Mouse (Mus musculus): ENCODE data around the gene Vta1. TPM values are rescaled to one million over a fixed set of nuclear protein-coding genes. Genes with fewer than 3 reads are reported as not detected.

The Vta1 gene
- polyA plus RNA-seq, 1 experiment = 0.91 TPM

DNA sequence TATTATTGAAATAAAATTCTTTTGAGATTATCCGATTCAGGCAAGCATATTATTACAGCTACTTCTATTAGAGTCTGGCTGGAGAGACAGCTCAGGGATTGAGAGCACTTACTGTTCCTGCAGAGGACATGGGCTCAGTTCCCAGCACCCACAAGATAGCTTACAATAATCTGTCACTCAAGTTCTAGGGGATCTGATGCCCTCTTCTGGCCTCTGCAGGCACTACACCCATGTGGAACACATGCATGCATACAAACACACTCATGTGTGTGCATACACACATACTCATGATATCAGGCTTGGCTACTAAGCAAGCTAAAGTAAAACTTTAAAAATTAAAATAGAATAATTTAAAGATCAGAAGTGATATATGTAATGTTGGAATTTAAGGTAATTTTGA, 19.7 kb downstream of the Vta1 start:
- H3K36me3 ChIP-seq (ENCODE audit: control insufficient read depth) = peaks cover 11% of the 10 kb centered on the region
- peaks cover 2% of the 10 kb centered on the region; the same call in 1 of the 2 replicates for H3K9me3 ChIP-seq (ENCODE audit: control insufficient read depth, low read length)
- H3K4me1 ChIP-seq (ENCODE audit: control insufficient read depth) = peaks cover 8% of the 10 kb centered on the region
- no peaks in the 10 kb centered on the region for H3K27me3 ChIP-seq (ENCODE audit: control insufficient read depth)
- TF ChIP-seq TAL1 (IDR thresholded peaks at IDR 0.05; ENCODE audit: low read length) (no peak), GATA1 (IDR thresholded peaks at IDR 0.05; ENCODE audit: low read length) (no peak)
- H3K4me3 ChIP-seq (replicated peaks) = no peak overlapping the region

DNA sequence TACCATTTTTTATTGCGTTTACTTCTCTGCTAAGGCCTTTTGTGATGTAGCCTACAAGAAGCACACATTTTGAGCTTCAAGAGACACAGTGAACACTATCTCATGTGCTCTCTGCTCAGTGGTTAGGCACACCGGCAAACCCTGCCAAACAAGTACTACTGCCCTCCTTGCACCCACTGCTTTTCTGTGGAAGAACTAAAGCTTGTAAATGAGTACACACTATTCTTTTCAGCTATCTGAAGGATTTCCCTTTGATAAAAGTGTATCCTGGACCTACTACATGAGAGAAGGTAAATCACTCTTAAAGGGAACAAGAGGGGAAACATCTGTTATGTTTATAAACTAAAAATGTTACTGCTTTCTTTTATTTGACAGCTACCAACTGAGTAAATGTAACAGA, 39.2 kb downstream of the Vta1 start:
- TF ChIP-seq TAL1 (IDR thresholded peaks at IDR 0.05; ENCODE audit: low read length) (no peak), GATA1 (IDR thresholded peaks at IDR 0.05; ENCODE audit: low read length) (no peak)
- H3K36me3 ChIP-seq (ENCODE audit: control insufficient read depth) = peaks cover 26% of the 10 kb centered on the region
- no peak overlapping the region for H3K4me3 ChIP-seq (replicated peaks)
- H3K9me3 ChIP-seq (ENCODE audit: control insufficient read depth, low read length) = no peaks in the 10 kb centered on the region
- H3K27me3 ChIP-seq (ENCODE audit: control insufficient read depth) = no peaks in the 10 kb centered on the region
- H3K4me1 ChIP-seq (ENCODE audit: control insufficient read depth) = no peaks in the 10 kb centered on the region

DNA sequence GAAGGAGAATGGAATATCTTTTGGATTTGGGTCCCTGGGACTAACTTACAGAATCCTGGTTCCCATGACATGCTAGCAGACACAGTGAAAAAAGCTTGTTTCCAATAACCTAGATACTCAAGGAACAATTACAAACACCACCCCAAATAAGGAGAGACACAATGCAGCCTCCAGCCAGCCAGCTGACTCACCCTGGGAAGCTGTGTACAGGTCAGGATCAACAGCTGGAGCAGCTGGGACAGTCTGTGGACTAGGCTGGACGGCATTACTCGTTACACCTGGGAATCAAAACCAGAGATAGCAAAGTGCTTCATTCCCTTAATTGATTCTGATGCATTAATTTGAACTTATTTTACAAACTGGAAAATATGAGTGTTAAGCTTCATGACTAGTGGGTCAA, 44.5 kb downstream of the Vta1 start:
- no peaks in the 10 kb centered on the region for H3K27me3 ChIP-seq (ENCODE audit: control insufficient read depth)
- no peaks in the 10 kb centered on the region for H3K4me1 ChIP-seq (ENCODE audit: control insufficient read depth)
- peaks cover 24% of the 10 kb centered on the region for H3K36me3 ChIP-seq (ENCODE audit: control insufficient read depth)
- TF ChIP-seq GATA1 (IDR thresholded peaks at IDR 0.05; ENCODE audit: low read length) = no peak
- no peak for TF ChIP-seq TAL1 (IDR thresholded peaks at IDR 0.05; ENCODE audit: low read length)
- H3K4me3 ChIP-seq (replicated peaks) = no peak overlapping the region
- H3K9me3 ChIP-seq (ENCODE audit: control insufficient read depth, low read length) = no peaks in the 10 kb centered on the region

DNA sequence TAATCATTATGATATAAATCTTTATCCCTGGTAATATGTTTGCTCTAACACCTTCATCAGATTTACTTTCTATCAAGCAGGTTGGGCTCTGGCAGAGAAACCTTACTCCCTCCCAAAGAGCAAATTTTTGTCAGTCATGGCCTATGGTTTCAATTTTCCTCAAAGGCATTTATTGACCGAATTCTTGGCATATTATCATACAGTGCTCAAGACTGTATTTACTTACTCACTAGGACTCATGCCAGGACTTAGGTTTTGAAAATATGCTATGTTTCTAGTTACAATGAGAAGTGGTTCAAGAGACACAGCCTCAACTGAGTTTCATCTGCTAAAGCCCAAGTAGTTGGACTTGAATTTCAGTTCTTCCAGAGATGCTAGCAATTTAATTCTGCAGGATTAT, 65.7 kb downstream of the Vta1 start:
- Histone ChIP-seq H3K9me3 (ENCODE audit: control insufficient read depth, low read length) (no peaks in the 10 kb centered on the region; the same call in 1 of the 2 replicates), H3K4me3 (replicated peaks) (no peak overlapping the region), H3K36me3 (ENCODE audit: control insufficient read depth) (no peaks in the 10 kb centered on the region), H3K4me1 (ENCODE audit: control insufficient read depth) (no peaks in the 10 kb centered on the region), H3K27me3 (ENCODE audit: control insufficient read depth) (no peaks in the 10 kb centered on the region)
- TF ChIP-seq GATA1 (IDR thresholded peaks at IDR 0.05; ENCODE audit: low read length) = no peak
- TF ChIP-seq TAL1 (IDR thresholded peaks at IDR 0.05; ENCODE audit: low read length) = no peak

DNA sequence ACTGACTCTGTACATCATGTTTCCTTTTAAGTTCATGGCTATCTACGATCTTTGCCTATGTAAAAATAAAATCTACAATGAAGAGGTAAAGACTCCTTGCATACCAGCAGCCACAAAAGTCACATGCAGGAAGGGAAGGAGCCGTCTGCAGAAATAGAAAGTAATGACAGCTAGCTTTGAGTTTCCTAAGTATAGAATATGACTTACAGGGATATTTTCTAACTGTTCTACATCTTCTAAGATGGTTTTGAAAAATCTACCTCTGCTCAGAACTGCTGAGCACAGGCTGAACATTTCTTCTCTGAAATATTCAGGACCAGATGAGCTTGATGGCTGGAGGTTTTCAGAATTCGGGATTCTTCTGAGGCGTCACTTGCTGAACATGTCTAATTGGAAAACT, 66.3 kb downstream of the Vta1 start:
- Histone ChIP-seq H3K4me1 (ENCODE audit: control insufficient read depth) (no peaks in the 10 kb centered on the region), H3K4me3 (replicated peaks) (no peak overlapping the region), H3K27me3 (ENCODE audit: control insufficient read depth) (no peaks in the 10 kb centered on the region), H3K36me3 (ENCODE audit: control insufficient read depth) (no peaks in the 10 kb centered on the region), H3K9me3 (ENCODE audit: control insufficient read depth, low read length) (no peaks in the 10 kb centered on the region; the same call in 1 of the 2 replicates)
- no peak for TF ChIP-seq GATA1 (IDR thresholded peaks at IDR 0.05; ENCODE audit: low read length)
- no peak for TF ChIP-seq TAL1 (IDR thresholded peaks at IDR 0.05; ENCODE audit: low read length)

DNA sequence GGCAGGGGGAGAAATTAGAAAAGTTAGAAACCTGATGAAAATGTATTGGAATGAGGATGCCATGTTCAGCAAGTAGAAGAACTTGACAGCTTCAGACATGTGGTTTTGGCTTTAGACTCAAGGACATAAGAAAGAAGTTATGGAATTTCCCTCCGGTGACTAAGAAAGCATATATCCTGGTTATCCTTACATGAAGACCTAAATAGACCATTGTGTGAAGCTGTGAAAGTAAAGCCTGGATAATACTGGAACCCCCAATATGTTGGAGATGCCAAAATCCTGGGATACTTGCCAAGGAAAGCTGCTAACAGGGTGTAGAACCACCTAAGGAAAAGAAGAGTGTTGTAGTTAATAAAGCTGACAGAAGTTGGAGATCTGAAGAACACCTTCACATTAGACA, 79.7 kb downstream of the Vta1 start:
- TF ChIP-seq TAL1 (IDR thresholded peaks at IDR 0.05; ENCODE audit: low read length) = no peak

DNA sequence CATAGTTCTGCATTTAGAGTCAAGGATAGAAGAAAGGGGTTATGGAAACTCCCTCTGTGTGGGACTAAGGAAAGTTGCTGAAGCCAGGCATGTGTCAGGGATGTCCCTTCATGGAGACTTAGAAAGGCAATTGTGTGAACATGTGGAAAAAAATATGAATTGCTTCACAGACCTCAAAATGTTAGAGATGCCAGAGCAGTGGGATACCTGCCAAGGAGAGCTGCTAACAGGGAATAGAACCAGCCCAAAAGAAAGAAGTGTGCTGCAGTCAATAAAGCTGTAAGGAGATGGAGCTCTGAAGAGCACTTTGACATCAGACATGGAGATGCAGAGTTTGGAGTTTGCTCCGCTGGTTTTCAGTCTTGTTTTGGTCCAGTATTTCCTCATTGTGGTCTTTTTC, 86.2 kb downstream of the Vta1 start:
- TF ChIP-seq TAL1 (IDR thresholded peaks at IDR 0.05; ENCODE audit: low read length) = no peak
- TF ChIP-seq GATA1 (IDR thresholded peaks at IDR 0.05; ENCODE audit: low read length) = no peak
- Histone ChIP-seq H3K9me3 (ENCODE audit: control insufficient read depth, low read length) (0 out of 2 replicates have a peak, but pooled peaks cover 3% of the 10 kb centered on the region), H3K4me3 (replicated peaks) (no peak overlapping the region), H3K27me3 (ENCODE audit: control insufficient read depth) (no peaks in the 10 kb centered on the region), H3K36me3 (ENCODE audit: control insufficient read depth) (no peaks in the 10 kb centered on the region), H3K4me1 (ENCODE audit: control insufficient read depth) (no peaks in the 10 kb centered on the region)

More for the DNA sequence above, 79.7 kb downstream of the Vta1 start:
- H3K9me3 ChIP-seq (ENCODE audit: control insufficient read depth, low read length) = no peaks in the 10 kb centered on the region
- H3K27me3 ChIP-seq (ENCODE audit: control insufficient read depth) = no peaks in the 10 kb centered on the region
- no peaks in the 10 kb centered on the region for H3K4me1 ChIP-seq (ENCODE audit: control insufficient read depth)
- H3K4me3 ChIP-seq (replicated peaks) = no peak overlapping the region
- H3K36me3 ChIP-seq (ENCODE audit: control insufficient read depth) = no peaks in the 10 kb centered on the region

DNA sequence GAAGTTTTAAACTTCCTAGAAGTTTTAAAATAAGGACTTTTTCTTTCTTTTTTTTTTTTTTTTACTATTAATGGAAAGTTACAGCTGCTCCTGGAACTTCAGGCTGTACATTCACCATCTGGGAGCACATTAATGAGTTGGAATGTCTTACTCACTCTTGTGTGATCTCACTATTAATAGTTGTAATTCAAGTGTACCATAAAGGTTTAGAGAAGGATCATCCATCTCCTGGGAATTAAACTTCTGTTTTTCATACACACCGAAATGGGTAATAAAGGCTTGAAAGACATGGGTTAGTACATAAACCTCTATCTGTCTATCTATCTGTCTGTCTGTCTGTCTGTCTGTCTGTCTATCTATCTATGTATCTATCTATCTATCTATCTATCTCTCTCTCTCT, 87.1 kb downstream of the Vta1 start:
- peaks cover 7% of the 10 kb centered on the region for H3K9me3 ChIP-seq (ENCODE audit: control insufficient read depth, low read length)
- no peak for TF ChIP-seq GATA1 (IDR thresholded peaks at IDR 0.05; ENCODE audit: low read length)
- TF ChIP-seq TAL1 (IDR thresholded peaks at IDR 0.05; ENCODE audit: low read length) = no peak
- H3K27me3 ChIP-seq (ENCODE audit: control insufficient read depth) = no peaks in the 10 kb centered on the region
- no peaks in the 10 kb centered on the region for H3K36me3 ChIP-seq (ENCODE audit: control insufficient read depth)
- H3K4me3 ChIP-seq (replicated peaks) = no peak overlapping the region
- H3K4me1 ChIP-seq (ENCODE audit: control insufficient read depth) = no peaks in the 10 kb centered on the region

DNA sequence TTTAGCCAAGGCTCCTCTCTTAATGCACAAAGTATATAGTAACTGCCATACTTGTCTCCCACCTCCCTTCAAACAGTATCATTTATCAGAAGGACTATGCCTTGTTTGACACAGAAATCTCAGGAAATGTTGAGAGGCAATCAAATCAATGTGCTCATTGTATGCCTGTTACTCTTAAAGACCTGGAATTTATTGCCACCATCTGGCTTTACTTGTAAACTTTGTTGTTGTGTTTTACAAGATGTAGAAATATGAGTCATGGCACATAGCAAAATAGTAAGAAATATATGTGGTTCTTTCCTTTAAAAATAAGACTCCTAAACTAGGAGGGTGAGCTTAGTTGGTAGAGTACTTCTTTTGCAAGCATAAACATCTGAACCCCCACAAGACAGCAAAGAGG, 89.9 kb downstream of the Vta1 start:
- no peaks in the 10 kb centered on the region for H3K27me3 ChIP-seq (ENCODE audit: control insufficient read depth)
- H3K9me3 ChIP-seq (ENCODE audit: control insufficient read depth, low read length) = peaks cover 9% of the 10 kb centered on the region
- TF ChIP-seq TAL1 (IDR thresholded peaks at IDR 0.05; ENCODE audit: low read length) (no peak), GATA1 (IDR thresholded peaks at IDR 0.05; ENCODE audit: low read length) (no peak)
- no peaks in the 10 kb centered on the region for H3K4me1 ChIP-seq (ENCODE audit: control insufficient read depth)
- H3K36me3 ChIP-seq (ENCODE audit: control insufficient read depth) = no peaks in the 10 kb centered on the region
- no peak overlapping the region for H3K4me3 ChIP-seq (replicated peaks)

DNA sequence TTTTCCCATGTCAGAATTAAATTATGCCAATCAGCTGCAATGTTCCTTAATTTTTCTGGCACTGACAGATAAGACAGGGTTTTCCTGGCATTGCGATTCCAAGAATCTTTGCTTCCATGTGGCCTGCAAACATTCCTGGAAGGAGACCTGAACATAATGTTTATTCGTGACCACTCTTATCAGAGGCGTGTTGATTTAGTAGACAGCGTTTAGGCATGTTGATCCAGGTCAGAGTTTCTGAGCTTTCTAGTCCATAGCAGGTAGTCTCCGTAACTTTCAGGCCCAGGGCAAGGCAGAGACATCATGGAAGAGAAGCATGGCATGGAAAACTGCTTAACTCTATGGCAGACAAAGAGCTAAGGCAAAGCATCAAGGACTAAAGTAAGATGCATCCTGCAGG, 97.8 kb downstream of the Vta1 start:
- no peak for TF ChIP-seq TAL1 (IDR thresholded peaks at IDR 0.05; ENCODE audit: low read length)
- Histone ChIP-seq H3K36me3 (ENCODE audit: control insufficient read depth) (no peaks in the 10 kb centered on the region), H3K4me3 (replicated peaks) (no peak overlapping the region)

More for the DNA sequence above, 97.8 kb downstream of the Vta1 start:
- H3K4me1 ChIP-seq (ENCODE audit: control insufficient read depth) = no peaks in the 10 kb centered on the region
- peaks cover 5% of the 10 kb centered on the region; the same call in 1 of the 2 replicates for H3K9me3 ChIP-seq (ENCODE audit: control insufficient read depth, low read length)
- no peaks in the 10 kb centered on the region for H3K27me3 ChIP-seq (ENCODE audit: control insufficient read depth)

Other genes starting within 250 kb of the Vta1 start
- gene Adgrg6, start 159.9 kb downstream of the Vta1 start, polyA plus RNA-seq (2012) = 0.01 TPM in 1 of 2 replicates, not detected in the other
- gene Nmbr, start within 50 bp of the Vta1 start, polyA plus RNA-seq (2012) = not detected in 2 replicates
- not detected in 2 replicates for gene Gje1, start 12.7 kb upstream of the Vta1 start, polyA plus RNA-seq (2012)

Data from erythroblast, embryonic 14.5 days (primary cell).